Mouse (Mus musculus) thymus, adult 2 months (tissue): Measurements from ENCODE around the gene Ccdc144b.

Experiments used
- CTCF ChIP-seq: fragments of 200-500 bp; IDR thresholded peaks from 2 replicates; pipeline ENCODE4 v1.5.1; 2012; ENCODE audit warnings: mild to moderate bottlenecking, control low read depth, low read length, moderate library complexity, borderline replicate concordance; ENCODE audit not compliant: control insufficient read depth, poor library complexity, insufficient read depth; ENCODE audit errors: extremely low read depth
- POLR2A ChIP-seq: fragments of 200-500 bp; IDR thresholded peaks from 2 replicates; pipeline ENCODE4 v1.6.1; 2012; ENCODE audit warnings: mild to moderate bottlenecking, low read length, control low read depth, moderate library complexity; ENCODE audit not compliant: control insufficient read depth, poor library complexity, insufficient read depth; ENCODE audit errors: extremely low read depth

DNA sequence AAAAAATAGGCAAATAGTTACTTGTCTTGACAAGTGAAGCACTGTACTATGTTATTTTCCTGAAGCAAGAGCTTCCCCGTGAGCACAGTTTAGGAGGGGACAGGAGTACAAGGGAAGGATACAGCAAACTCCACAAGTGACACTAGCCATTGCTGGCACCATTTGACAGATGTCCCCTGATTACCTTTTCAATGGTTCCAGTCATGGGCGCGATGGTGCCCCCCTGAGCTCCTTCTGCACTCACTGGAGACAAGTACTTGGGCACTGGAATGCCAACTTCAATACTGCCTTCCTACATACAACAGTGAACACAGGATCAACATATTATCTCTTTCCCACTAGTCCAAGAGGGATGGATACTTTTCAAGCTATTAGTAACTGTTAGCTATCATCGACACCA lies 89.9 kb downstream of the Ccdc144b start:
- no peak for TF ChIP-seq CTCF
- TF ChIP-seq POLR2A: no peak
